Mouse (Mus musculus): ENCODE measurements around the gene Gsta2.

DNA sequence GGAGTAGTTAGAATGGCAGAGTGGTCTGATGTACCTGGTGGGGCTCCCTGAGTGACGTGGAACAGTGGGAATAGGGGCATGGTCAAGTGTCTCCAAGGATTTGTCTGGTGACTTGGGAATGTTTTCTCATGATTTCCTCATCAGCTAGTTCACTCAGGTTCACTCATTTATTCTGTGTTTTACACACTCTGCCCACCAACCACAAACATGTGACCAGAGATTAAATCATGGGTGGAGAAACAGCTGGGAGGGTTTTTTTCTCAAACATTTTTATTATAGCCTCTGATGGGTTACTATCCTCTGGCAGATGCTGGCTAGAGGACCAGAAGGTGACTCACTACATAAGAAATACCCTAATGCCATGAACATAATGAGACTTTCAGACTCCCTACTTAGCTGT is 57.4 kb downstream of the Gsta2 start:
- TF ChIP-seq EP300 (optimal IDR thresholded peaks at IDR 0.05): no peak
- TF ChIP-seq CTCF (IDR thresholded peaks at IDR 0.05; ENCODE audit: low read depth): no peak
